Mouse (Mus musculus) G1E (cell line): ENCODE data around the gene Klc1. TPM values are rescaled to one million over a fixed set of nuclear protein-coding genes. Genes with fewer than 3 reads are reported as not detected.

Experiments
- ATAC-seq: 2 replicates; pipeline ENCODE4 v1.8.0; 2016; ENCODE audit warnings: mild to moderate bottlenecking; ENCODE audit not compliant: insufficient number of reproducible peaks, poor library complexity, low FRiP score, severe bottlenecking; ENCODE audit errors: extremely low read depth
- DNase-seq: peaks from one replicate; pipeline ENCODE4 v3.0.0; 2012; ENCODE audit warnings: low spot score
- H3K27me3 ChIP-seq: 2 replicates; pipeline ENCODE4 v1.6.1; 2012; ENCODE audit warnings: mild to moderate bottlenecking, low read length, inconsistent platforms; ENCODE audit not compliant: insufficient read depth
- H3K36me3 ChIP-seq: replicated peaks from 2 replicates; pipeline ENCODE3; 2012; ENCODE audit warnings: mild to moderate bottlenecking, inconsistent platforms
- H3K4me1 ChIP-seq: 2 replicates; pipeline ENCODE4 v1.6.1; 2012; ENCODE audit warnings: low read depth, low read length, inconsistent platforms, mixed read lengths; ENCODE audit not compliant: insufficient read depth
- H3K4me3 ChIP-seq: 2 replicates; pipeline ENCODE4 v1.5.1; 2012; ENCODE audit warnings: low read depth, mild to moderate bottlenecking, inconsistent platforms, low read length, moderate library complexity, mixed read lengths
- H3K9me3 ChIP-seq: replicated peaks from 2 replicates; pipeline ENCODE4 v1.6.1; 2012; ENCODE audit warnings: inconsistent platforms
- CTCF ChIP-seq: IDR thresholded peaks from 2 replicates; pipeline ENCODE4 v1.5.1; 2012; ENCODE audit warnings: low read depth, low read length, inconsistent platforms, mixed read lengths
- GATA1 ChIP-seq: IDR thresholded peaks from 2 replicates; pipeline ENCODE4 v1.6.1; 2012; ENCODE audit warnings: borderline replicate concordance, low read length, inconsistent platforms, mixed read lengths
- GATA2 ChIP-seq: IDR thresholded peaks from 2 replicates; pipeline ENCODE4 v1.6.1; 2012; ENCODE audit warnings: low read depth, low read length, inconsistent platforms, borderline replicate concordance
- POLR2AphosphoS5 ChIP-seq: IDR thresholded peaks from 2 replicates; pipeline ENCODE4 v1.6.1; 2012; ENCODE audit warnings: low read depth, low read length, inconsistent platforms; ENCODE audit not compliant: insufficient replicate concordance
- TAL1 ChIP-seq: conservative IDR thresholded peaks from 2 replicates; pipeline ENCODE4 v1.6.1; 2012; ENCODE audit warnings: low read depth, low read length, inconsistent platforms, mixed read lengths
- polyA plus RNA-seq: library from polyadenylated mRNA; stranded (reverse); fragments of >175 nt; gene quantifications from 2 replicates; pipeline ENCODE4 v1.2.3, GENCODE M21; 2012
- total RNA-seq, 2 experiments: library from RNA; stranded (forward) in 1 of 2; stranded (reverse) in 1 of 2; fragments of 200-1000 nt in 1 of 2; fragments of >200 nt in 1 of 2; fragmentation: Nextera tagmentation in 1 of 2; gene quantifications; 2 replicates each; pipeline ENCODE4 v1.2.3; 2014 to 2017

Klc1 gene
- total and polyA plus RNA-seq, 3 experiments: 57.2 to 68.2 (median 65.0) TPM

DNA sequence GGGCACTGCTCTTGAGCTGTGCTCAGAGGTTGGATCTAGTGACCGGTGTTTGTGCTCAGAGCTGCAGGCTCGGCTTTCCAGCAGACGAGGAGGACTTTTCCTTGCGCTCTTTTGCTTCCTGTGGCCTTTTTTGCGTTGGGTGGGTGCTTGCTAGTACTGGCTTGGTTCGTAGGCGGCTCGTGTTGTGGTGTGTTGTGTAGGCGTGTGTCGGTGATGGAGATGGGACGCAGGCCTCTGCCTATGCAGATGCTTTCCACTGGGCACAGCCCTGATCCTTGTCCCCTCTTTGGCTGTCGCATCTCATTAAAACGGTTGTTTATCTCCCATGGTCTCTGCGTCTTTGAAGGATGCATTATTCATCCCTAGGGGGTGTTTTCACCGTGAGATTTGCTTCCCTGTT is 16.2 kb downstream of the Klc1 start:
- peaks cover 7% of the 10 kb centered on the region for H3K4me1 ChIP-seq
- ATAC-seq (no peak), DNase-seq (no peak)
- peaks cover 2% of the 10 kb centered on the region; the same call in 1 of the 2 replicates for H3K9me3 ChIP-seq
- peaks cover 90% of the 10 kb centered on the region for H3K36me3 ChIP-seq
- TF ChIP-seq POLR2AphosphoS5 (no peak), CTCF (no peak), TAL1 (no peak), GATA1 (no peak), GATA2 (no peak)
- H3K27me3 ChIP-seq: no peaks in the 10 kb centered on the region
- H3K4me3 ChIP-seq: no peak overlapping the region

GRCm38 (mm10) chr12:111777919-111778318 is 19.3 kb downstream of the Klc1 start:
- H3K27me3 ChIP-seq: no peaks in the 10 kb centered on the region
- ATAC-seq (no peak), DNase-seq (no peak)
- no peak for TF ChIP-seq GATA1
- no peak for TF ChIP-seq GATA2
- TF ChIP-seq CTCF: no peak
- no peak for TF ChIP-seq TAL1
- TF ChIP-seq POLR2AphosphoS5: no peak
- H3K4me1 ChIP-seq: no peaks in the 10 kb centered on the region
- peaks cover 97% of the 10 kb centered on the region for H3K36me3 ChIP-seq
- H3K9me3 ChIP-seq: peaks cover 2% of the 10 kb centered on the region; the same call in 1 of the 2 replicates
- no peak overlapping the region for H3K4me3 ChIP-seq

GRCm38 (mm10) chr12:111779544-111779943 is 20.9 kb downstream of the Klc1 start:
- peaks cover 2% of the 10 kb centered on the region; the same call in 1 of the 2 replicates for H3K4me1 ChIP-seq
- no peak for ATAC-seq
- H3K9me3 ChIP-seq: peaks cover 2% of the 10 kb centered on the region; the same call in 1 of the 2 replicates
- DNase-seq: no peak
- no peaks in the 10 kb centered on the region for H3K27me3 ChIP-seq
- H3K36me3 ChIP-seq: peaks cover 96% of the 10 kb centered on the region
- no peak for TF ChIP-seq GATA1
- TF ChIP-seq POLR2AphosphoS5: no peak
- peak; percentile 24; the same call in 1 of the 2 replicates for TF ChIP-seq CTCF
- H3K4me3 ChIP-seq: no peak overlapping the region

DNA sequence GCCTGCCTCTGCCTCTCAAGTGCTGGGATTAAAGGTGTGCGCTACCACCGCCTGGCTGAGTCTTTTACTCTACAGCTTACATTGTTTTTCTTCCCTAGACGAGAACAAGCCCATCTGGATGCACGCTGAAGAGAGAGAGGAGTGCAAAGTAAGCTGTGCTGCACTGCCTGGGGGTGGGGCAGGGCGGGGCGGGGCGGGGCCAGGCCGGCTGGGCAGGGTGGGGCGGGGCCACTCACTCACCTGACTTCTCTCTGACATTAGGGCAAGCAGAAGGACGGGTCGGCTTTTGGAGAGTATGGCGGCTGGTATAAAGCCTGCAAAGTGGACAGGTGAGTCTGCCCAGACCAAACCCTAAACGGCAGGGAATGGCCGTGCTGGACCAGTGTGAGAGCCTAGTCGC is 26.5 kb downstream of the Klc1 start:
- H3K4me3 ChIP-seq: no peak overlapping the region
- no peak for TF ChIP-seq GATA1
- no peak for TF ChIP-seq TAL1
- TF ChIP-seq POLR2AphosphoS5: no peak
- no peak for TF ChIP-seq GATA2
- no peak for TF ChIP-seq CTCF
- peaks cover 26% of the 10 kb centered on the region for H3K4me1 ChIP-seq
- no peak for DNase-seq
- no peaks in the 10 kb centered on the region for H3K27me3 ChIP-seq
- H3K9me3 ChIP-seq: no peaks in the 10 kb centered on the region
- H3K36me3 ChIP-seq: peaks cover 97% of the 10 kb centered on the region
- no peak for ATAC-seq

- Histone ChIP-seq H3K27me3 (no peaks in the 10 kb centered on the region), H3K9me3 (no peaks in the 10 kb centered on the region), H3K4me3 (no peak overlapping the region), H3K36me3 (peaks cover 97% of the 10 kb centered on the region), H3K4me1 (peaks cover 26% of the 10 kb centered on the region)
- ATAC-seq (peak; percentile 67), DNase-seq (no peak)
- TF ChIP-seq POLR2AphosphoS5 (no peak), GATA1 (no peak), CTCF (no peak)
Observed at GRCm38 (mm10) chr12:111787015-111787414, 28.4 kb downstream of the Klc1 start.

GRCm38 (mm10) chr12:111790090-111790489 is 31.4 kb downstream of the Klc1 start:
- Histone ChIP-seq H3K36me3 (peaks cover 100% of the 10 kb centered on the region), H3K9me3 (no peaks in the 10 kb centered on the region), H3K4me3 (no peak overlapping the region), H3K27me3 (no peaks in the 10 kb centered on the region), H3K4me1 (peaks cover 28% of the 10 kb centered on the region)
- DNase-seq: no peak
- ATAC-seq: no peak
- TF ChIP-seq POLR2AphosphoS5 (no peak), GATA2 (no peak), GATA1 (no peak), CTCF (no peak), TAL1 (no peak)

DNA sequence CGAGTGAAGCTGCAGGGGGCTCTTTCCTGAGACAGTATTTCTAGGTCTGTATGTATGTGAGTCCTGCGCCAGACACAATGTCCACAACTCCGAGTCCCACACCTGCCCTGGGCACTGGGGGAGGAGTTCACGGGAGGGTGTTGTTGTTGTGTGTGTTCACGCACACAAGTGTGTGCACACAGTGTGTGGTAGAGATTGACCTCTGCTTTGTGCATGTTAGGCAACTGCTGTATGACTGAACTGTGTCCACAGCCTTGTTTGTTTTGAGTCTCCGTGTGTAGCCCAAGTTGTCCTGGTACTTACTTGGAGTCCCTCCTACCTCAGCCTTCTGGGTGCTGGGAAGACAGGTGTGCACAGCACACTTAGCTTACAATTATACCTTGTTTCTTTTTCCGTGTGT is 32.0 kb downstream of the Klc1 start:
- Histone ChIP-seq H3K9me3 (no peaks in the 10 kb centered on the region), H3K36me3 (peaks cover 100% of the 10 kb centered on the region), H3K4me3 (no peak overlapping the region), H3K27me3 (no peaks in the 10 kb centered on the region), H3K4me1 (peaks cover 25% of the 10 kb centered on the region)
- DNase-seq: no peak
- TF ChIP-seq GATA2 (no peak), POLR2AphosphoS5 (no peak), CTCF (no peak), TAL1 (no peak), GATA1 (no peak)
- ATAC-seq: no peak
